Mouse (Mus musculus) adrenal gland, adult 8-10 months (tissue): ENCODE results near the gene Dlgap5. TPM values are rescaled to one million over a fixed set of nuclear protein-coding genes. Genes with fewer than 3 reads are reported as not detected.
A peak's percentile ranks its signal among the peaks of the same experiment; 100 is the strongest.
"Not testable (repeated sequence)": the region's sequence is repeated elsewhere in the genome, so short reads cannot be mapped to it uniquely, and the experiment has no call there.

ENCODE experiments used
- DNase-seq: peaks from one replicate; pipeline ENCODE4 v3.0.0; 2022
- total RNA-seq, 4 experiments: library from RNA; stranded (reverse); gene quantifications; 2 replicates each; pipeline ENCODE4 v1.2.4; 2022

Dlgap5 gene
- total RNA-seq = 1 to 10 TPM; 1.3 to 2.9 (median 2.2) TPM

DNA sequence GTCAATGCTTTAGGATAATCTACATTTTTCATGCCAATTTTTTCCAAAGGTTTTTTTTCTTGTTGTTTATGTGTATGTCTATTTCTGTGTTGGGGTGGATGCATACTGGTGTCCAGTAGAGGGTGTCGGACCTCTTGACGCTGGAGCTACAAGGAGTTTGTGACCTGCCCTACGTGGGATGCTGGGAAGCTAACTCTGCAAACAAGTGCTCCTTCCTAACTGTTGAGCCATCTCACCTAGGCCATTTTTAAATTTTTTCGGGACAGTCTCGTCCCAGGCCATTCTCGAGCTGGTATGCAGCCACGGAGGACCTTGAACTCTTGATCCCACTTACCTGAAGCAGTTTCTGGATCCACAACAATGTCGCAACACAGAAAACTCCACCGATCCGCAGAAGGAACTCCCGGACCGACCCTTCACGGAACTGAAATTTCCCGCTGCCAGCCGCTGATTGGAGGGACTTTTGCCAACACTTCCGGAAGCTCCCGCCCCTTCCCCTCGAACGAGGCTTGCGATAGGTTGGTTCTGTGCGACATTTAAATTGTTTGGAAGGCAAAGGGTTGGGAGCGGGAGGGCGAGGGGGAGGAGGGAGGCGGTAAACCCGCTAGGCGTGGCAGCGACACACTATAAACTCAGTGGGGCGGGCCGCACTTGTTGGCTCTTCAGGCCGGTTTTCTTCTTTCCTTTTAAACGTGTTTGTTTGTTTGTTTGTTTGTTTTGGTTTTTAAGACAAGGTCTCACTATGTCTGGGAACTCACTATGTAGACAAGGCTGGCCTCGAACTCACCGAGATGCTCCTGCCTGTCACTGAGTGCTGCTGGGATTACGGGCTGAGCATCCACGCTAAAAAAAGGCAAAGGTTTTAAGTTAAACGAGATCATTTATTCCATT is at the start of gene Dlgap5:
Dlgap5 (minus strand) TSS at position 633 of the 891 bp plus-strand sequence.
- DNase-seq = peak; percentile 89

DNA sequence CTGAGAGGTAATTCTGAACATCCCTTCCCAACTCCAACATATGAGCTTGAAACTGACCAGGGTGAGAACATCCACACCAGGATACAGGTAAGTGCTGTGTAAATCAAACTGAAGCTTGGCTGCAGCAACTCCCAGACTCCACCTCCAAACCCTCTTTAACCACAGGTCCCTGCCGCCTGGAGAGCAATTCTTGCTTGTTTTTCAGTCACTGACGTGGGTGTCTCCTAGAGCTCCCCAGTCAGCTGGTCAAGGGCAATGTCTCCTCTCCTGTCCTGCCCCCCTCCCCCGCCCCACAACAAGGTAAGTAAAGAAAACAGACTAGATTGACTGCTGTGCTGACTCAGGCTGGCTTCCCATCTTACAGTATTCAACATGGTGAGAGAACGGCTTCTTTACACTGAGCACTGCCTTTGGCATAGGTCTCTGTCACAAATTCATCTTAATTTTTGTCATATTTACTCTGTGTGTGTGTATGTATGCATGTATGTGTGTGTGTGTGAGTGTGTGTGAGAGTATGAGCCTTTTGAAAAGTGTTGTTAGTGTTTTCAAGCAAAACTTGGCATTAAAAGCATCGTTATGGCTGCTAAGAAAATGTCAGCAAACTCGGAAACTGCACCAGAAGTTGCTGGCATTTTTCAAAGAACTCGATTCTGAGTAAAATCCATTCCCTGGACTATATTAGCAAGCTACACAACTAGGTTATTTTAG is 47.4 kb upstream of the Dlgap5 start:
- no peak for DNase-seq

DNA sequence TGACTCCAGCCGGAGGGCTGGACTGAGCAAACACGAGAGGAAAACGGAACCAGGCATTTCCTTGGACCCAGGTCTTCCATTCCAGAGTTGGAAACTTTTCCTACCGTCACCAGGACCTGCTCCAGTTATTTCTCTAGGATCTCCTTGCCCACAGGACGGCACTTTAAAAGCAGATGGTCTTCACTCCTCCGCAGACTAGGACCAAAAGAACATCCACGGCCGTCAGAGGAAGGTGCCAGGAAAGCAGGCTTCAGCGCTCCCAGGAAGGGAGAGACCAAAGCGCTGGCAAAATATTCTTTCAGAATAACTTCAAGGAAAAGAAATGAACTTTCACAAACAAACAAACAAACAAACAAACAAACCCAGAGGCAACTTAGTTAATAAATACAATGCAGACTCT is 46.2 kb upstream of the Dlgap5 start:
- no peak for DNase-seq

DNA sequence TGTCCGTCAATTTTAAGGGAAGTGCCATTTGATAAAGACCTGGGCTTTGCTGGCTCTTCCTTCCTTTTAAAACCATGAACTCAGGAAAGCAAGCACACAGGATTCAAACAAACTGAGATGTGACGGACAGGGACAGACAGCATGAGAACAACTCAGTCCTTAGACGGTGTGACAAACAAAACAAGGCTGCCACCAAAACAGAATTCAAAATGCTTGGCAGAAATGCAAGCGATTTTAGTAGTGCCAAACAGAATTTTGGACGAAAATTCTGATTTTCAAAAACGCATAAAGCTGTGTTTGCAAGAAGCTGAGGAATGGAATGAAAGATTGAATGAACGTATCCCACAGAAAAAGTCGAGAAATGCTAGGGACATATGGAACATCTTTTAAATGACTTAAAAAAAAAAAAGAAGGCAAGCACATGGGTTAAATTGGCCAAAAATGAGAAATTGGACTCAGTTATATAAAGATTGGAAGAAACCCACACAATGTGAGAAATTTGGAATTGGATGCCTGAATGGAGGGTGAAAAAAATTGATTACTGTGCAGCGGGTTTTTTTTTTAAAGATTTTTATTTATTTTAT is 44.8 kb upstream of the Dlgap5 start:
- DNase-seq = no peak

DNA sequence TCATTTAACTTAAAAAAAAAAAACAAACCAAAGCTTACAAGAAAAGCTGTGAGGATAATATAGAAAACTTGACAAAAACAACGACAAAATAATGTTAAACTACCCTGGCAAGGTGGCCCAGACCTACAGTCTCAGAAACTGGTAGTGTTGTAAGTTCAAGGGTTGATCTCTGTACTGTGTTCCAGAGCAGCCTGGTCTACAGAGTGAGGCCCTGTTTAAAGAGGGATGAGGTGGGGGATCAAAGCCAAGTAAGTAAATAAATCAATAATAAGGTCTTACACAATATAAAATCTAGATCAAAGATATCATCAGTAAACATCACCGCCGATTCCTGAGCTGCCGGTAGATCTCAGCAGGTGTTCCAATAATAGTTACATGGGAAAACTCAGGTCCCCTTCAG is 44.2 kb upstream of the Dlgap5 start:
- DNase-seq = no peak

DNA sequence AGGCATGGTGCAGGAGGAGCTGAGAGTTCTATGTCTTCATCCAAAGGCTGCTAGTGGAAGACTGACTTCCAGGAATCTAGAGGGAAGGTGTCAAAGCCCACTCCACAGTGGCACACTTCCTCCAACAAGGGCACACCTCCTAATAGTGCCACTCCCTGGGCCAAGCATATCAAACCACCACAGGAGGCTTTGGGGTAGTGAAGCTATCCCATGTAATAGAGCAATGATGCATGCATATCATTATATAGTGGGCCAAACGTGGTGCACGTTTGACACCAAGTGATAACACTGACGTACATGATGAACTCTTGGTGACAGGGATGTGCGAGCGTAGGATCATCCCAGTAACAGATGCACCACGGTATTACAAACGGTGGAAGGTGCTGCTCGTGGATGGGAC is 43.8 kb upstream of the Dlgap5 start:
- DNase-seq = no peak

DNA sequence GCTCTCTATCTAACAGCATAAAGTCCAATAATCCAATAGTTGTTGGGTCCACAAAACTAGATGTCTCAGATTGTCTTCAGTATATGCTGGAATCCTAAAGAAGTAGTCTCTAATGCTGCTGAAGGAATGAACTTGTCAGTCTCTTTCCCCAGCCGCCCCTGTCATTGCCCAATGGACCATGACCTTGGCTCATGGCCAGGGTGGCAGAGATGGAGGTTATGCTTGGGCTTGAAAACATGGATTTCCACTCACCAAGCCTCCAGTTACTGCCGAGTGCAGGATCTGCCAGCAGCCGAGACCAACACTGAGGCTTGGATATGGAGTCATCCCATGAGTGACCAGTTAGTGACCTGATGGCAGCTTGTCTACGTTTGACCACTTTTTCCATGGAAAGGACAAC is 41.3 kb upstream of the Dlgap5 start:
- DNase-seq = peak; percentile 80

DNA sequence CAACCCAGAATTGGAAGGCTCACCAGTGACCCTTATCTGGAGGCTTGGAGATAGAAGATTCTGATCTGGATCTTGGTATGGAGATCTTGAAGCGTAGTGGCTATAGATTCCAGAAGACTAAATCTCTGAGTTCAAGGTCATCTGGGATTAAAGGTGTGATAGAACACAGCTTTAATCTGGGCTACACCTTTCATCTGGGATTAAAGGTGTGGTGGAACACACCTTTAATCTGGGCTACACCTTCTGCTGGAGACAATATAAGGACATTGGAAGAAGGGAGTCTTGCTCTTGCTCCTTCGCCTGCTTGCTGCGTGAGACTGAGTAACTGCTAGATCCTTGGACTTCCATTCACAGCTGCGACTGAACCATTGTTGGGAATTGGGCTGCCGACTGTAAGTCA is 31.9 kb upstream of the Dlgap5 start, which contains the start of gene Fbxo34:
Fbxo34 (plus strand) TSS at position 301 of the 400 bp plus-strand sequence.
- not testable (repeated sequence) for DNase-seq

DNA sequence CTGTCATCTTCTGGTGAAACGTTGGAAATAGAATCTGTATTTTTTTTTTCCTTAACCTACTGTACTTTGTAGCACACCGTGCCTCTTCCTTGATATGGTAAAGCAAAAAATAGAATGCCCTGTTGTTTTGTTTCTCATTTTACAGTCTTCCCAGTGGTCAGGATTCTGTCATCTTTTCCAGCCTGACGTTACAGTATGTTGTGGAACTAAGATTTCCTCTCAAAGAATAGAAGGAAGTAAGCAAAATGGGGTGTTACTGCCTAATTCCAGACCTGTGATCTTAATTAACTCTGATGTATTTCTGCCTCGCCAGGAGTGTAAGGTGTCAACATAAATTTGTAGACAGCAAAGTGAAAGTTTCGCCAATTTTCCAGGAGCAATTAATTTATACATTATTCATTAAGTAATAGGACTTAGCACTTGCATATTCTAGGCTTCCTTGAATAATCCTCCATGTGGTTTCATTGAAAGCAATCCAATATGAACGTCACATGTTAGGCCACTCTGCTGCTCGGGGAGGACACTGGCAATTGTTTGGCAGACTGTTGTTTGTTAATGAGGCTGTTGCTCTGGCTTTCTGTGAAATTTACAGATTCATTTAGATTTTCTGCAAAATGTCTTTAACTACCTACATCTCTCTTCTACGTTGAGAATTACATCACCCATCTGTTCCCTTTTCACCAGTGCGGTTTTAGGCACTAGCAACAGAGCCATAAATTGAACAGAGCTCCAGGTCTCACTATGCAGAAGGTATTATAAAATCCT is 27.3 kb upstream of the Dlgap5 start:
- DNase-seq = no peak

DNA sequence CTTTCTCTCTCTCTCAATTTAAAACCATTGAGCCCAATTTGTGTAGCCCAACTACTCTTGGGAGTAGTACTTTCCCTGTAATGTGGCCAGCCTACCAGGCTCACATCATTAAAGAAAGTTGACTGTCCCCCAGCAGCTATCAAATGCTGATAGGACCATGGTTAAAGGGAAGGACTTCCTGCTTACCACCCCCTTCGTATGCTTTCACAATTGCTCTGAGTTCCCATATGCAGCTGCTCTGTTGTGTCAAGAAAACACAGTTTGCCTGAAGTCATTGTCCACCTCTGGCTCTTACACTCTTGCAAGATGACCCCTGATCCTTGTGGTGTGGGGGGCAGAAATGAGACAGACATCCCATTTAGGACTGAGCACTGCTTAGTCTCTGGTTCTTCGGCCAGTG is 26.7 kb upstream of the Dlgap5 start:
- DNase-seq = no peak

DNA sequence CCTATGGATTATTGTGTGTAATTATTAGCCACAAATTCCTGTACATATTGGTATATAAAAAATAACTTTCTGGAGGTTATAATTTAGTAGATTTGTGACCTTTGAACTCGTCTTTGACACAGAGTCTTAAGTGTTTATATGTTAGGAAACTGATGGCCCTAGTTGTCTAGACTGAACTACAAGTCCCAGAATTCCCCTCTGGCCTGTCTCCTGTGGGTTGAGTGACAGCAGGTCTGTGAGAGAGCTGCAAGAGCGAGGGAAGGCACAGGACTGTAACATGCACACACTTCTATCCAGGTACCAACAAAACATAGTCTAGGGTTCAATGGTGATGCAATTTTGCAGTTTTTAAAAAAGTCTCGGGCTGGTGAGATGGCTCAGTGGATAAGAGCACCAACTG is 20.7 kb upstream of the Dlgap5 start:
- no peak for DNase-seq

DNA sequence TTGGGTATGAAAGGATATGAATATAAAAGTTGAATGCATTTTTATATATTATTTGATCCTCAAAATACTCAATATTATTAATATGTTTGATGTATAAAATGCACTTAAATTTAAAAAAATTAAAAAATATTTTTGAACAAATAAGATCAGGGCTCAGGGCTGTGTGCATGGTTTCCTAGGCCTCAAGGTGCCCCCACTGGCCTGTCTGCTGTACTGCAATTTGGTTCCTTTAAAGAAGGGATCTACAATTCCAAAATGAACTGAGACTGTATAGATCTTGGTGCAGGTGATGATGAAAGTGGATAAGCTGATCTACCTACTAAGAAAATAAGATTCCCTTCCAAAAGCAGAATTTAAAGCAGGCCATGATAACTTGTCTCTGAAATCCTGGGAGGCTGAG is 14.8 kb upstream of the Dlgap5 start:
- no peak for DNase-seq

DNA sequence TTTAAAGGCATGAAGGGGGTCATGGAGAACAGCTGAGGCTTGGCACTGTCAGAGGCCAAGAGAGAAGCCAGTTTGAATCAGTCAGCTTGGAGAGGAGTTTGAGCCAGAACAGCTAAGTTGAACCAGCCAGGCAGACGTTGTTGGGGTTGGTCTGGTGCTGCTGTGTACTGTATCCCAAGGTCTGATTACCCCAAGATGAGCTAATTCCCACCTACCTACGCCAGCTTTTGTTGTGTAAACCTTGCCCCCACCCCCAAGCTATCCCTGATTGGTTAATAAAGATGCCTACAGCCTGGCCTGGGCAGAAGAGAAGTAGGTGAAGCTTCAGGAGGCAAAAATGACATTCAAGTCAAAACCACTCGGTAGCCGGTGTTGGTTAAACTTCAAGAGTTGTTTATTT is 4.3 kb upstream of the Dlgap5 start:
- no peak for DNase-seq

DNA sequence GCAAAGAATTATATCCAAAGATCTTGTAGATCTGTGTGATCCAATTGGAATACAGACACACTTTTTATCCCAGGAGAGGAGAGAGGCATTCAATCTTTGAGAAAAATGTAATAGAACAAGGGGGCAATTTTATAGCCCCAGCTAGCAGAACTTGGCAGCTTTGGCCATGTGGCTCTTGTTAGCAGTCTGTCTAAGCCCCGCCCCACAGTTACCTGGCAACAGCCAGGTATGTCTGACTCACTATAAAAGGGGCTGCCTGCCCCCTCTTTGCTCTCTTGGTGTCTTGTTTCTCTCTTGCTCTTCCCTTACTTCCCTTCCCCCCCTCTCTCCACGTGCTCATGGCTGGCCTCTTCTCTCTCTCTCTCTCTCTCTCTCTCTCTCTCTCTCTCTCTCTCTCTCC is 3.4 kb upstream of the Dlgap5 start:
- no peak for DNase-seq

DNA sequence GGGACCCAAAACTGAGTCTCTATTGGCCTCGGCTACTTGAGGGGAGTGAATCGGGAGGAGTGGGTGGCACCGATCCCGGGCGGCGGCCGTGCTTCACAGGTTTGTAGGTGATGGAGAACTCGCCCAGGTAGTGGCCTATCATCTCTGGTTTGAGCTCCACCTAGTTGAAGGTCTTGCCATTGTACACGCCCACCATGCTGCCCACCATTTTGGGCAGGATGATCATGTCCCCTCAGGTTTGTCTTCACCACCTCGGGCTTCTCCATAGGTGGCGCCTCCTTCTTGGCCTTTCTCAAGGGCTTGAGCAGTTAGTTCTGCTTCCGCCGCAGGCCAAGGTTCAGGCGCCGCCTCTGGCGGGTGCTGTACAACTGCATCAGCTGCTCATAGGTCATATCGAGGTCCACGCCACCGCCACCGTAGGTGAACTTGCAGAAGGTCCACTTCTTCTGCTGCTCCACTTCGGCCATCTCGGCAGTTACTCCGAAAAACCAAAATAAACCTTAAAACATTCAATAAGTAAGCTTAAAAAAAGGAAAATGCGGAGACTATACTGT is 1.6 kb upstream of the Dlgap5 start:
- DNase-seq = no peak

DNA sequence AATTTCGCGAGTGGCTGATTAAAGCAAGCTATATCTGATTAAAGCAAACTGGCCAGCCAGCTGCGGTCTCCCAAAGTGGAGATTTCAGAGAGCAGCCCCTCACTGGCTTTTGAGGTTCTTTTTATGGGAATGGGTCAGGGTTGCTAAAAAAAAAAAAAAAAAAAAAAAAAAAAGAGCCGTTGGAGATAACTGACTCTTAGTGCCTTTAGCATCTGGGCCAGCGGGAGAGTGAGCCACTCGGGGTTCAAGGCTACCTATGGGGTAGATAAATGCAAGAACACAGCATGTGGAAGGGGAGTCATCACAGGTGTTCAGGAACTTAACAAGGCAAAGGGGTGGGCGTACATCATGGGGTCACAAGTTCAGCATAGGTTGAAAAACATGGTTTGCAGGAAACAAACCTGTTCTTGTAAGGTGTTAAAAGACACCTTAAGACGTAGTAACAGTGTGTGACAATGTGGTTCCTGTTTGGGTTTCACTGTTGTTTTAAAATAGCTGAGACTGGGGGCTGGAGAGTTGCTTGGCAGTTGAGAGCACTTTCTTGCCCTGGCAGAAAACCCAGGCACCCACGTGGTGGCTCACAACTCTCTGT is 923 bp upstream of the Dlgap5 start:
- no peak for DNase-seq

DNA sequence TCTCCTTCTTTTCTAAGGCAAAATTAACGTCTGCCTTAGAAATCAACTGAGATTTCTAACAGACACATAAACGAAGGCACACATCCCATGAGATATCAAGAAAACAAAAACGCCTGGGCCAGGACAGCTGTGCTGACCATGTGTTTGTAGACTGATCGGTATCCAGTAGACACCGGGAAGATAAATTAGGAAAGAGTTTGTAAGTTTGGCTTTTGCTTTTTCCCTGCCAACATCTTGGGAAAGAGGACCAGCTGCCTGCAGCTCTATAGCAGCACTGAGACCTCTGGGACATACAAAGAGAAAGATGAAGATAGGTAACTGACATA is 422 bp upstream of the Dlgap5 start:
- no peak for DNase-seq

DNA sequence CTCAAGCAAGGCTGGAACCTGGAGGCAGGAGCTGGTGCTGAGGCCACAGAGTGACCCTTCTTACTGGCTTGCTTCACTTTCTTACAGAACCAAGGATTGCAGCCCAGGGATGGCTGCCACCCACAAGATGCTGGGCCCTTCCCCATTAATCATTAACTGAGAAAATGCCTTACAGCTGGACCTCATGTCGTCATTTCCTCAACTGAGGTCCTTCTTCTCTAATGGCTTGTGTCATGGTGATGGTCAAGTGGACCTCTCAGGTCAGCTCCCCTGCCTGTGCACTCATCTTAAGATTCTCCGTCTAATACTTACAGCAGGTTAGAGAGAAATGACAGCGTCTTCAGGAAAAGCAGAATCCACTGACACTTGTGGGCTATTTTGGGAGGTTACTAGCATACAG is 861 bp downstream of the Dlgap5 start:
- DNase-seq = no peak

DNA sequence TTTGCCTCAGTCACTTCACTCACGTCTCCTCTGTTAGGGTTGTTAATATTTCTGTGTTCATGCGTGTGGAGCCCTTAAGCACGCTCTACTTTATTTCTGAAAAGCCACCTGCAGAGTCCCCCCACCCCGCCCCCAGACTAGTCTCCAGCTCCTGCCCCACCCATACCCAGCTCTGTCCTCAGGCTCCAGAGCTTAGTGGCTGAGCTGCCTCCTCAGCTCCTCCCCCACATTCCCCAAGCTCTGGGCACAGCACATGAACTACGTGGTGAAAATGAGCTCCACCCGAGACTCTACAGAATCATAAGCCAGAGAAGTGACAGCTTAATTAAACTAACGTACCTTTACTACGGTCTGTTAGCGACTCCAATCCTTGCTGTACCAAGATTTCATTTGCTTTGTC is 12.2 kb downstream of the Dlgap5 start:
- DNase-seq = no peak

DNA sequence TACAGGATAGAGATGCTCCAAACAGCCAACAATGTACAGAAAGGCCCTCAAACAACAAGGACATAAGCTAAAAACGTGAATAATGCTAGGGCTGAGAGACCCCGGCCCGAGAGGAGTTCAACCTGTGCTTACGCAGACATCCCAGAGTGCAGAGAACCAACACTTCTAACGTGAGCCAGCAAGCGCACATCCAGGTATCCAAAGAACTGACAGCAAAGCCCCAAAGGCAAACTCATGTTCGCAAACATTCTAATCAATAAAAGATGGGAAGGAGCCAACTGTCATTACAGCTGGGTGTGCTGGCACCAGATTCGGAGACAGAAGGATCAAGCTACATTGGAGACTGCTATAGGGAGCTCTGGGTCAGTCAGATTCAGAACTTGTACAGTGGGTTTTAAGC is 15.5 kb downstream of the Dlgap5 start:
- DNase-seq = no peak

DNA sequence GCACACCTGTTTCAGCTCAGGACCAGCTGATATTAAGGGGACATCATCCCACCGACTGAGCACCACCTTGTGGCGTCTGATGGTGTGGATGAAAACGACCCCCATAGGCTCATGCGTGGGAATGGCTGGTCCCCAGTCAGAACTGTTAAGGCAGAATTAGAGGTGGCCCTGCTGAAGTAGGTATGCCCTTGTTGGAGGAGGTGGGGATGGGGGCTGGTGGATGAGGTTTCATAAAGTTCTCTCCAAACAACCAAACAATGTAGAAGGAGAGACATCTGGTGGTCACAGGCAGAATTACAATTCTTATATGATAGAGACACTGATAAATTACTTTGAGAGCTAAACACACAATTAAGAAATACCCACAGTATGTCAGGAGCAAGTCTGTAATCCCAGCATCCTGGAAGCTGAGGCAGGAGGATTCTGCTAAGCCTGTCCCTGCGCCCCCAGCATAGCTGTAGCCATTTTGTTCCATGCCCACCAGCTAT is 22.0 kb downstream of the Dlgap5 start:
- DNase-seq = no peak

DNA sequence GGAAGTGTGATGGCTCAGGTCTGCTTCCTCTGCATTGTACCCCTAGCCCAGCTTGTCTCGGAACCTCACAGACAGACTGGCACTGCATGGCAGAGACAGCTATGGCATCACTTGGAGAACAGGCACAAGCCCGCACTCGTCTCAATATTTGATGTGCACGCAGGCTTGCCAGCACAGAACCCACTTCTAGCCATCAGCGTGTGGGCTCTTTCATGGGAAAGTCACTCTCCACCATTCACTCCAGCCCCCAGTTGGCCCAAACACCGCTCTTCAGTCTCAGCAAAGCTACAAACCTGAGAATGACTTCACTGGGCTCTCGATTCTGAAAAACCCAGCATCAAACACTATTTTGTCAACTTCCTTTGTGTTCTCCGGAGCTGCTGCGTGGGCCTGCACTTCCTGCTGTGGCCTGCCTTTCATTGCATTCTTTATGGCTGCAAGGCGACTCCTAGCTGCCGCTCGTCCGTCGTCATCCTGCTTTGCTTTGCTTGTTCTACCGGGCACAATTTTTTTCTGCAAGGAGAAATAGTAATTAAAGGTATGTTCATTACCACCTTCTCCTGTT is 22.7 kb downstream of the Dlgap5 start:
- no peak for DNase-seq
